Mouse (Mus musculus) bone marrow, adult 2 months (tissue): ENCODE data around the gene Ift80.

Experiments used
- CTCF ChIP-seq: fragments of 200-500 bp; IDR thresholded peaks from 2 replicates; pipeline ENCODE4 v1.5.1; 2011; ENCODE audit warnings: low read length, control low read depth; ENCODE audit not compliant: control insufficient read depth, insufficient read depth
- POLR2A ChIP-seq: fragments of 200-500 bp; IDR thresholded peaks from 2 replicates; pipeline ENCODE4 v1.6.1; 2011; ENCODE audit warnings: low read depth, mild to moderate bottlenecking, control low read depth, low read length, borderline replicate concordance; ENCODE audit not compliant: control insufficient read depth

GRCm38 (mm10) chr3:68969091-68969590, 35.2 kb downstream of the Ift80 start:
- TF ChIP-seq POLR2A (no peak), CTCF (no peak)
